Mouse (Mus musculus) spleen, postnatal 10 days (tissue): ENCODE data around the gene Inpp5f.

Source experiments
- DNase-seq, 2 experiments: peaks; one replicate each; pipeline ENCODE4 v3.0.0; 2021 to 2022; ENCODE audit warnings: low spot score in 2 of 2

Inpp5f gene

DNA sequence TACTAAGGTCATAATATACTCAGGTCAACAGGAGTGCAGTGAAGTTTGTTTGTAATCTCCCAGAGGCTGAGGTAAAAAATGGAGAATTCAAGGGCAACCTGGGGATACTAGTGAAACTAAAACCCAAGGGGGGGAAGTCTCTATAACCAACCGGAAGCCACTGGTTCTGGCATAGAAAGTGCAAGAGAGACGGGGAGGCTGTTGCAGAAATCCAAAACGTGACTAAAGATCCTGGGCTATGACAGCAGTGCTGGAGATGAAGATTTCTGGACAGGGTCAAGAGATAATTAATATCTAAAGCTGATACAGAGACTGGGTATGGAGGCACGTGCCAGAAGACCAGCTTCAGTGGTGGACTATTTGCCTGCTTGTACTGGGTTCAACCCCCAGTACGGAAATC, 126.9 kb downstream of the Inpp5f start:
- no peak for DNase-seq

DNA sequence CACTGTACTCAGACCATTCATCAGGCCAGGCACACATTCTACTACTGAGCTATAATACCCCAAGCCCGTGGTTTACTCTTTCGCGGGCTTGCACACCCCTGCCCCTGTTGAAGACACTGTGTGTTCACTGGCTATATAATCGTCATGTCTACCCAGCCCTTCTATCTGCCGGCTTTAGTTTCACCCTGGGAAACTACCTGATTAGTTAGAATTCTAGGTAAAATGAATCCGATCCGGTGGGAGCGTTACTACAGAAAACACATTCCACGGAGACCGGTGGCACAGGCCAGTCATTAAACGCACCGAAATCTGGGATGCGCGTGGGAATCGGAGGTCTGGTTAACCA, 128.0 kb downstream of the Inpp5f start:
- DNase-seq: no peak

DNA sequence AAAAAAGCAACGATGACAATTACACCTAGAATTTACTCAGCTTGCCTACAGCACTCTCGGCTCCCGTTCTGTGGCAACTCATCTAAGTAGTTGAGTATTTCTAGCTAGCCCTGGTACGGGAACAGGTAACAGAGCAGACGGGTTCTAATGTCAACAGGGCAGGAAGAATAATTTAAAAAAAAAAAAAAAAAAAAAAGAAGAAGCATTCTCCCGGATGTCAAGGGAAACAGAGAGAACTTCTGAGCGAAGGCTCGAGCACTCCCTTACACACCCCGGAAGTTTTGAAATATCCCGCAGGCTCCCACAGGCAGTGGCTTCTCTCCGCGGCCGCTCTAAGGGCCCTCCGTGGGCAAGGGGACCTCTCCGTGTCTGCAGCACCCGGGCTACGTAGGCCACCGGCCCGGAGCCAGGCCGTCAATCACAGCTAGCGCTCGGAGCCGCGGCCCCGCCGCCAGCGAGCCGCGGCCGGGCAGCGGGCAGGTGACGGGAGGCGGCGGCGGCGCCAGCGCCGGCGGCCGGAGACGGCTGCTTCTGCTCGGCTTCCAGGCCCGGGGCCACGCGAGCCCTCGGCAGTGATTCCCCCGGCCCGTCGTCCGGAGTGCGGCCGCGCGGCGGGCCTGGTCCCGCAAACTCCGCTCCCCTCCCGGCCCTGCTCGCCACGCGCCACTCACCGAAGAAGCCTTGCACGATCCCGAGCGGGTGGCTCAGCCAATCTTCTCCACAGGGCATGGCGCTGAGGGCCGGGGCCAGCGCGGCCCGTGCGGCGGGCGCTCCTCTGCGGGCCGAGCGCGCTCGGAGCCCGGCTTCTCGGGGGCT, 128.5 kb downstream of the Inpp5f start:
- peak; percentile 59 to 62 for DNase-seq

DNA sequence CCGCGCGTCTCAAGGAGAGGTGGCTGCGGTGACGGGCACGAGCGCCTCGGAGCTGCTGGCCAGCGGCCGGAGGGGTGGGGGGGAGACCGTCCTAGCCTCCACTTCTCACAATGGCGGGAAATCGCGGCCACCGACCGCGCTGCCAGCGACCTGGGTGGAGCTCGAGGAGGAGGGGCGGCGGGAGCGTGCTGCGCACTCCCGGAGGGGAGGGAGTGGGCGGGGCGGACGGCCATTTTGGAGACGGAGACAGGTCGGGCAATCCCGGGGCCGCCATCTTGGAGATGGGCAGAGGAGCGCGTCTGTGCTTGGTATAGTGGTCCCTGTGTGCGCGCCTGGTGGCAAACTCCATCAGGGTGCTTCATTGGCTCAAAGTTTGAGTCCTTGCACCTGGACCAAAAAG, 129.2 kb downstream of the Inpp5f start, which contains the start of gene Mcmbp:
TSS of gene Mcmbp (minus strand) at position 162 of the 400 bp plus-strand sequence.
- DNase-seq: peak; percentile 91 to 99

DNA sequence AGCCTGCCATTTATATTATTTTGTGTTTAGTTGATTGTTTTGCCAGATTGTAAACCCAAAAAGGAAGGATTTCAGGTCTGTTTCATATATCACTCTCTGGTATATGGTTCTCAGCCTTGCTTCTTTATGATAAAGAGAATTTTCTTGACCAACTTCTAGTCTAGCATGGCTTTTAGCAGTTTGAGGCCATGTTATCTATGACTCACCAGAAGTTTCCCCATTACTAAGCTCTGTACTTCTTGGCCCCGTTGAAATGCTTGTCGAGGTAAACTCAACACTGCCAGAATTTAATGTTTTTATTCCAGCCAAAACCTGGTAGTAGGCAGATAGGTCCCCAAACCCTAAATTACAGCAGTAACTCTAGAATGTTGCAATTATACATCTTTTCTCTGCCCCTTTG, 132.8 kb downstream of the Inpp5f start:
- DNase-seq: no peak

DNA sequence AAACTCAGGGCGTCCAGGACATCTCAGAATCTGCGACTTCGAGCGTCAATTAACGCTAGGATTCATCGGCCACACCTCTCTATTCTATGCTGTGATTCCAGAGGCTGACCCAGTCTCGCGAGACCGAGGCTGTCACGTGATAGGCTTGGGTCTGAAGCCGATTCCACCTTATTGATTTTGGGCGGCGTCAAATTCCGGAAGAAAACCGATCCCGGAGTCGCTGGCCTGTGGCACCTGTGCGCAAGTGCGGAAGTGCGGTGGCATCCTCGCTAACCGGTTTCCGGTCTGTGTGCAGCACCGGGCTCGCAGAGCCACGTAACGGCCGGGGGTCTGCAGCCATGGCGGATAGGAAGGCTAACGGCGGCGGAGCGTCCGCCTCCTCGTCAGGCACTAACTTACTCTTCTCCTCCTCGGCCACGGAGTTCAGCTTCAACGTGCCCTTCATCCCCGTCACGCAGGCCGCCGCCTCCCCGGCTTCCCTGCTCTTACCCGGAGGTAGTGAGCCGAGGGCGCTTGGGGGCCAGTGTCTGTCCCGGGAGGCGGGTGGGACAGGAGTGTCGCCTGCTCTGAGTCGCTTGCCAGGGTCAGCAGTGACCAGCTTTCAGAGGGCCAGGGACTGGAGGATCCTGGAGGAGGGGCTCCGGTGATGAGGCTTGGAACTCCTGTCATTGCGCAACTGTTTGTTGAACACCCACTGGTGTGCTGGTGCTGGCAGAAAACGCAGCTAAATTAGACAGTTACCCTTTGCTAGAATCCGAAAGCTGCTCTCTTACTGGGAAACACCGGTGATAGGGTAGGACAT, 133.8 kb downstream of the Inpp5f start, which contains the start of gene Sec23ip:
TSS of gene Sec23ip (plus strand) at position 260 of the 802 bp plus-strand sequence.
- peak; percentile 92 to 97 for DNase-seq
